Comparison of ENCODE assay signal across 25 mouse cellular contexts in genomic region chr9:64693094-64693493, GRCm38 (mm10). TPM values are rescaled to one million over a fixed set of nuclear protein-coding genes. Genes with fewer than 3 reads are reported as not detected.
DNase-seq lines count a peak whose midpoint lies in the region; ATAC-seq and TF ChIP-seq lines count a peak whose summit lies in the region.
"Had no signal": no experiment of that assay in that cellular context is flagged by ENCODE, and none has a peak within 500 bp of the region (broad histone marks: within the 10 kb centered on the region; RNA-seq: fewer than 3 reads in every experiment).

No protein-coding gene starts in this region.

- no peak for TF ChIP-seq CTCF in CH12.LX (conservative IDR thresholded peaks at IDR 0.05 in 1 of 2, IDR thresholded peaks at IDR 0.05 in 1 of 2; ENCODE audit: low read depth in 2 of 2, low read length in 2 of 2)

- H3K4me1 ChIP-seq in CH12.LX (ENCODE audit: control insufficient read depth in 1 of 2, insufficient read depth in 2 of 2): peaks cover 19 to 60% of the 10 kb centered on the region in 2 experiments
- H3K4me1 ChIP-seq in hindbrain, embryonic 11.5 days (replicated peaks; ENCODE audit: control insufficient read depth, insufficient read depth, low read length): no peaks in the 10 kb centered on the region
- H3K4me1 ChIP-seq: embryonic facial prominence, embryonic 15.5 days had no signal

- H3K4me2 ChIP-seq in CH12.LX (ENCODE audit: insufficient read depth, low read depth, poor library complexity, severe bottlenecking): no peak overlapping the region
- no peak overlapping the region for H3K4me2 ChIP-seq in hindbrain, embryonic 11.5 days (replicated peaks; ENCODE audit: low read depth, low read length)
- H3K4me2 ChIP-seq: embryonic facial prominence, embryonic 15.5 days; heart, embryonic 13.5 days; hindbrain, embryonic 13.5 days; intestine, embryonic 15.5 days had no signal

- H3K36me3 ChIP-seq in CH12.LX (replicated peaks in 1 of 2; ENCODE audit: control insufficient read depth in 1 of 2, insufficient read depth in 1 of 2, low read length in 1 of 2): peaks cover 24 to 60% of the 10 kb centered on the region in 2 experiments
- H3K36me3 ChIP-seq in hindbrain, embryonic 11.5 days (ENCODE audit: control insufficient read depth, insufficient read depth, low read length): no peaks in the 10 kb centered on the region
- H3K36me3 ChIP-seq: intestine, embryonic 15.5 days had no signal

- no peak overlapping the region for H3K9ac ChIP-seq in CH12.LX (ENCODE audit: insufficient read depth, low read depth)
- no peak overlapping the region for H3K9ac ChIP-seq in hindbrain, embryonic 11.5 days (ENCODE audit: low read depth, low read length)
- H3K9ac ChIP-seq: embryonic facial prominence, embryonic 15.5 days; forebrain, postnatal 0 days; heart, embryonic 13.5 days; hindbrain, embryonic 13.5 days; intestine, embryonic 15.5 days had no signal

- TF ChIP-seq EP300 in CH12.LX (IDR thresholded peaks at IDR 0.05; ENCODE audit: low read length): 0 out of 2 replicates have a peak, but pooled peaks have one; percentile 17

- H3K27ac ChIP-seq in CH12.LX (ENCODE audit: insufficient read depth, low read depth): no peak overlapping the region
- H3K27ac ChIP-seq in hindbrain, embryonic 11.5 days (ENCODE audit: low read depth, low read length): no peak overlapping the region
- H3K27ac ChIP-seq: embryonic facial prominence, embryonic 15.5 days; heart, adult 2 months; heart, embryonic 10.5 days; heart, embryonic 13.5 days; hindbrain, embryonic 13.5 days; intestine, embryonic 15.5 days had no signal

- TF ChIP-seq POLR2A in CH12.LX (IDR thresholded peaks at IDR 0.05; ENCODE audit: low read depth, low read length): no peak

- 80% methylated on average over 2 of the region's 2 CpGs for WGBS in hindbrain, embryonic 11.5 days

- dilution Hi-C loops in CH12.LX (cut with MboI; ENCODE audit: extremely low pct_ligation_motif_present, extremely low pct_unique_long_range_greater_than_20kb, low sequenced_read_pairs): no loop called here

- in situ Hi-C loops in CH12.LX (cut with MboI; ENCODE audit: low pct_ligation_motif_present, low pct_unique_long_range_greater_than_20kb, low sequenced_read_pairs): loop anchor here (5.0 kb wide), 2 partner anchors 296 to 346 kb away; no protein-coding TSS in a partner anchor

- no peaks in the 10 kb centered on the region for H3K9me3 ChIP-seq in CH12.LX (replicated peaks; ENCODE audit: low read length)
- H3K9me3 ChIP-seq in hindbrain, embryonic 11.5 days (ENCODE audit: control insufficient read depth, low read length): no peaks in the 10 kb centered on the region
- H3K9me3 ChIP-seq: embryonic facial prominence, embryonic 15.5 days; G1E; heart, embryonic 10.5 days; heart, embryonic 13.5 days; hindbrain, embryonic 13.5 days; intestine, embryonic 15.5 days had no signal

- no peak overlapping the region for H3K4me3 ChIP-seq in CH12.LX (replicated peaks in 1 of 3; ENCODE audit: low read depth in 2 of 3, low read length in 2 of 3, poor library complexity in 1 of 3)
- no peak overlapping the region for H3K4me3 ChIP-seq in hindbrain, embryonic 11.5 days (ENCODE audit: low read depth, low read length)
- H3K4me3 ChIP-seq: embryonic facial prominence, embryonic 15.5 days; heart, adult 2 months; heart, embryonic 10.5 days; heart, embryonic 13.5 days; hindbrain, embryonic 13.5 days; intestine, embryonic 15.5 days had no signal

- H3K79me2 ChIP-seq in CH12.LX (replicated peaks; ENCODE audit: control insufficient read depth, extremely low read depth, insufficient read depth, poor library complexity, severe bottlenecking): no peaks in the 10 kb centered on the region; the same call in 1 of the 2 replicates

- ATAC-seq in hindbrain, embryonic 11.5 days (ENCODE audit: low FRiP score): no peak
- ATAC-seq: forebrain, embryonic 14.5 days; forebrain, postnatal 0 days; hindbrain, embryonic 16.5 days; intestine, embryonic 15.5 days; Patski had no signal

- no peaks in the 10 kb centered on the region for H3K27me3 ChIP-seq in CH12.LX (replicated peaks)
- H3K27me3 ChIP-seq in hindbrain, embryonic 11.5 days (ENCODE audit: control insufficient read depth, insufficient read depth, low read length): no peaks in the 10 kb centered on the region
- H3K27me3 ChIP-seq: embryonic facial prominence, embryonic 15.5 days; heart, embryonic 13.5 days; hindbrain, embryonic 13.5 days; intestine, embryonic 15.5 days; Patski had no signal

- peak; percentile 29 for DNase-seq in kidney, postnatal 10 days
- DNase-seq in kidney, adult 8-10 months: no peak
- DNase-seq in CH12.LX (ENCODE audit: extremely low read depth): no peak
- DNase-seq in mesoderm, embryonic 11.5 days (ENCODE audit: low read depth, low spot score): peak; percentile 24
- no peak for DNase-seq in right cerebral cortex, postnatal 10 days (ENCODE audit: low spot score in 2 of 2)
- DNase-seq in hindbrain, embryonic 11.5 days (ENCODE audit: low spot score): no peak
- DNase-seq: adrenal gland, adult 2 months; adrenal gland, postnatal 14 days; cerebellum, adult 11-12 months; cerebellum, adult 8-10 months; cerebellum, postnatal 10 days; cerebellum, postnatal 36 days; embryo, embryonic 11 days; forebrain, postnatal 0 days; gastrocnemius, postnatal 25 days; heart, adult 2 months had no signal

- no peak for TF ChIP-seq RAD21 in CH12.LX (IDR thresholded peaks at IDR 0.05; ENCODE audit: low read depth, low read length)

TF ChIP-seq in CH12.LX, 34 proteins besides CTCF, POLR2A, EP300 and RAD21:
- TF ChIP-seq KAT2A (IDR thresholded peaks at IDR 0.05; ENCODE audit: insufficient replicate concordance, low read length) (no peak), ZC3H11A (IDR thresholded peaks at IDR 0.05; ENCODE audit: low read depth, low read length) (no peak), ZMIZ1 (IDR thresholded peaks at IDR 0.05; ENCODE audit: low read depth, low read length) (no peak), UBTF (IDR thresholded peaks at IDR 0.05; ENCODE audit: low read depth, low read length) (no peak), POLR2AphosphoS2 (IDR thresholded peaks at IDR 0.05; ENCODE audit: low read depth, low read length) (no peak), ZKSCAN1 (IDR thresholded peaks at IDR 0.05; ENCODE audit: borderline replicate concordance, low read depth, low read length) (no peak), TBP (conservative IDR thresholded peaks at IDR 0.05; ENCODE audit: low read depth, low read length) (no peak), JUND (conservative IDR thresholded peaks at IDR 0.05; ENCODE audit: low read depth, low read length) (no peak), SIN3A (IDR thresholded peaks at IDR 0.05; ENCODE audit: low read length) (no peak), MAFK (IDR thresholded peaks at IDR 0.05; ENCODE audit: insufficient replicate concordance, low read length) (no peak), MAX (IDR thresholded peaks at IDR 0.05; ENCODE audit: low read length) (no peak), USF2 (conservative IDR thresholded peaks at IDR 0.05; ENCODE audit: low read depth, low read length) (no peak), NRF1 (IDR thresholded peaks at IDR 0.05; ENCODE audit: low read depth, low read length) (no peak), CHD2 (IDR thresholded peaks at IDR 0.05; ENCODE audit: low read length) (no peak), ELF1 (IDR thresholded peaks at IDR 0.05; ENCODE audit: low read depth, low read length) (no peak), MYC (IDR thresholded peaks at IDR 0.05; ENCODE audit: low read depth, low read length) (no peak), ETS1 (conservative IDR thresholded peaks at IDR 0.05; ENCODE audit: low read depth, low read length) (no peak), E2F4 (IDR thresholded peaks at IDR 0.05; ENCODE audit: insufficient replicate concordance, low read depth, low read length) (no peak), MEF2A (IDR thresholded peaks at IDR 0.05; ENCODE audit: borderline replicate concordance, low read depth, low read length) (no peak)
TF ChIP-seq in CH12.LX: peak in this region for 0.

RNA-seq across cellular contexts. Expression of gene Rab11a, which starts 44.5 kb away (rescaled TPM):
- total RNA-seq in CH12.LX (2012; rRNA removed): 86.0 and 109 TPM in 2 replicates
- 168 TPM in 2 replicates for total RNA-seq in CH12.LX (2014; rRNA removed)
- polyA plus RNA-seq in CH12.LX (2012; ENCODE audit: insufficient read length, low read depth): 189 and 193 TPM in 2 replicates
- polyA plus RNA-seq in hindbrain, embryonic 11.5 days (2014; fragmentation: Nextera tagmentation; extraction: Ambion mirVana): 322 and 331 TPM in 2 replicates

Comparison
In these comparisons a context has a peak if more than half of its experiments do, and no peak if none do; other contexts are left out.
1. DNase-seq: peak in kidney, postnatal 10 days (single experiment) and mesoderm, embryonic 11.5 days (single experiment); none in kidney, adult 8-10 months (0 of 2), CH12.LX (single experiment), right cerebral cortex, postnatal 10 days (0 of 2) and hindbrain, embryonic 11.5 days (single experiment).